Comparison of ENCODE assay signal across 9 mouse cellular contexts in genomic region chr11:32580305-32580947, GRCm38 (mm10). TPM values are rescaled to one million over a fixed set of nuclear protein-coding genes. Genes with fewer than 3 reads are reported as not detected.
DNase-seq lines count a peak whose midpoint lies in the region; ATAC-seq lines count a peak whose summit lies in the region.
"Had no signal": no experiment of that assay in that cellular context is flagged by ENCODE, and none has a peak within 500 bp of the region (broad histone marks: within the 10 kb centered on the region; RNA-seq: fewer than 3 reads in every experiment).

No protein-coding gene starts in this region.

- peak; percentile 81 for ATAC-seq in activated CD4-positive, CD25-positive, alpha-beta regulatory T cell, adult 4 months
- ATAC-seq in hematopoietic stem cell, adult 5-6 weeks (replicated peaks in 1 of 2; ENCODE audit: insufficient read depth in 1 of 2, low FRiP score in 2 of 2, low TSS enrichment in 1 of 2, low read depth in 1 of 2, poor library complexity in 2 of 2, severe bottlenecking in 2 of 2) = peak; percentile 94 to 98

- DNase-seq in left cerebral cortex, adult 11 months (ENCODE audit: low spot score) = peak; percentile 59
- no peak for DNase-seq in left cerebral cortex, postnatal 36 days (ENCODE audit: low spot score in 2 of 2)
- peak; percentile 77 for DNase-seq in lung, postnatal 36 days
- peak; percentile 35 for DNase-seq in skeletal muscle tissue, adult 2 months (ENCODE audit: low read depth, low spot score)
- no peak for DNase-seq in cerebellum, postnatal 4 days (ENCODE audit: low spot score in 2 of 2)
- no peak for DNase-seq in gastrocnemius, postnatal 36 days

- intact Hi-C loops in left cerebral cortex, postnatal 36 days (cut with DNase I) = loop anchor here (10.0 kb wide), 1 partner anchor 236 kb away; the partner anchor contains the start of gene Sh3pxd2b
- intact Hi-C loops in gastrocnemius, postnatal 36 days (cut with DNase I) = no loop called here

RNA-seq across cellular contexts. Expression of gene Stk10, which starts 47.3 kb away (rescaled TPM):
- 1 to 10 TPM; 6.7 to 8.7 TPM for total RNA-seq in left cerebral cortex, postnatal 36 days (2021)
- polyA plus RNA-seq in activated CD4-positive, CD25-positive, alpha-beta regulatory T cell, adult 4 months (2017; shearing (Covaris generic)) = 100 to 1,000 TPM in 1 of 2 experiments, 10 to 100 TPM in 1; 66.9 to 116 TPM
- 32.7 and 44.2 TPM in 2 replicates for total RNA-seq in hematopoietic stem cell, adult 5-6 weeks (2017)
- total RNA-seq in gastrocnemius, postnatal 36 days (2021) = 1 to 10 TPM; 2.0 to 2.5 TPM

RNA-seq across cellular contexts. Expression of gene Efcab9, which starts 48.5 kb away (rescaled TPM):
- 1 to 10 TPM in 1 of 2 experiments, under 1 TPM in 1; 0.63 to 1.8 TPM for total RNA-seq in left cerebral cortex, postnatal 36 days (2021)
- 1 to 10 TPM; 1.1 to 1.2 TPM for polyA plus RNA-seq in activated CD4-positive, CD25-positive, alpha-beta regulatory T cell, adult 4 months (2017; shearing (Covaris generic))
- not detected in 2 replicates for total RNA-seq in hematopoietic stem cell, adult 5-6 weeks (2017)
- total RNA-seq in gastrocnemius, postnatal 36 days (2021) = 1 to 10 TPM in 1 of 2 experiments, under 1 TPM in 1; 0.84 to 1.2 TPM
- polyA plus RNA-seq: embryonic facial prominence, embryonic 13.5 days had no signal

Comparison
In these comparisons a context has a peak if more than half of its experiments do, and no peak if none do; other contexts are left out.
1. DNase-seq: peak in left cerebral cortex, adult 11 months (single experiment), lung, postnatal 36 days (single experiment) and skeletal muscle tissue, adult 2 months (single experiment); none in left cerebral cortex, postnatal 36 days (0 of 2), cerebellum, postnatal 4 days (0 of 2) and gastrocnemius, postnatal 36 days (0 of 2).